Mouse (Mus musculus) heart, postnatal 0 days (tissue): ENCODE results near the gene Arl4a.

Experiments used
- CTCF ChIP-seq: IDR thresholded peaks from 2 replicates; pipeline ENCODE4 v1.5.1; 2016; ENCODE audit warnings: antibody characterized with exemption, control low read depth, low read depth
- EP300 ChIP-seq: IDR thresholded peaks from 2 replicates; pipeline ENCODE4 v1.6.1; 2016; ENCODE audit warnings: antibody characterized with exemption, low read depth

- TF ChIP-seq CTCF (no peak), EP300 (no peak)
Measured at GRCm38 (mm10) chr12:40085731-40086322, 48.0 kb upstream of the Arl4a start.
